Mouse (Mus musculus) cerebellum, adult 2 months (tissue): Measurements from ENCODE around the gene Gabrr2. TPM values are rescaled to one million over a fixed set of nuclear protein-coding genes. Genes with fewer than 3 reads are reported as not detected.

ENCODE experiments used
- DNase-seq, 2 experiments: peaks; one replicate each; pipeline ENCODE4 v3.0.0; 2021
- H3K27ac ChIP-seq: fragments of 200-500 bp; 2 replicates; pipeline ENCODE4 v1.5.1; 2012; ENCODE audit warnings: low read length, control low read depth, inconsistent platforms; ENCODE audit not compliant: insufficient read depth
- H3K27me3 ChIP-seq: fragments of 200-500 bp; 2 replicates; pipeline ENCODE4 v1.6.1; 2012; ENCODE audit warnings: inconsistent platforms, mild to moderate bottlenecking, low read length, moderate library complexity; ENCODE audit not compliant: control insufficient read depth, insufficient read depth
- H3K4me1 ChIP-seq: fragments of 200-500 bp; 2 replicates; pipeline ENCODE4 v1.6.1; 2011; ENCODE audit warnings: low read length; ENCODE audit not compliant: control insufficient read depth, insufficient read depth
- H3K4me3 ChIP-seq: fragments of 200-500 bp; replicated peaks from 2 replicates; pipeline ENCODE3; 2011; ENCODE audit warnings: mild to moderate bottlenecking, low read depth, low read length, control low read depth; ENCODE audit not compliant: insufficient read depth
- CTCF ChIP-seq: fragments of 200-500 bp; IDR thresholded peaks from 2 replicates; pipeline ENCODE4 v1.5.1; 2011; ENCODE audit warnings: low read depth, mild to moderate bottlenecking, control low read depth, low read length, moderate library complexity, borderline replicate concordance; ENCODE audit not compliant: insufficient read depth
- POLR2A ChIP-seq: fragments of 200-500 bp; IDR thresholded peaks from 2 replicates; pipeline ENCODE4 v1.6.1; 2011; ENCODE audit warnings: low read length, control low read depth, borderline replicate concordance; ENCODE audit not compliant: insufficient read depth
- WGBS: fragments of 180-500 bp; shearing (Covaris S2); methylation state at CpG from one replicate; pipeline ENCODE4 v1.1.7; 2018; 5-methylcytosine and 5-hydroxymethylcytosine counted together
- polyA plus RNA-seq: library from polyadenylated mRNA; depleted of rRNA; stranded (reverse); fragments of >200 nt; gene quantifications from 2 replicates; pipeline ENCODE4 v1.2.3, GENCODE M21; 2012

The Gabrr2 gene
- polyA plus RNA-seq, 1 experiment = 2.0 TPM

- peak in 1 of 2 experiments; percentile 10 for DNase-seq
- H3K27ac ChIP-seq = no peak overlapping the region
- WGBS = 56% methylated on average over 11 of the region's 11 CpGs
- TF ChIP-seq CTCF (no peak), POLR2A (no peak)
- H3K27me3 ChIP-seq = no peaks in the 10 kb centered on the region
- no peak overlapping the region for H3K4me3 ChIP-seq
- H3K4me1 ChIP-seq = peaks cover 22% of the 10 kb centered on the region
Measured at GRCm38 (mm10) chr4:33072526-33073161, 9.8 kb downstream of the Gabrr2 start.

- TF ChIP-seq CTCF (no peak), POLR2A (no peak)
- H3K27me3 ChIP-seq = no peaks in the 10 kb centered on the region
- 86% methylated on average over 4 of the region's 4 CpGs for WGBS
- H3K4me3 ChIP-seq = no peak overlapping the region
- DNase-seq = no peak
- no peak overlapping the region for H3K27ac ChIP-seq
- peaks cover 20% of the 10 kb centered on the region for H3K4me1 ChIP-seq
Measured at GRCm38 (mm10) chr4:33074406-33074805, 11.6 kb downstream of the Gabrr2 start.

DNA sequence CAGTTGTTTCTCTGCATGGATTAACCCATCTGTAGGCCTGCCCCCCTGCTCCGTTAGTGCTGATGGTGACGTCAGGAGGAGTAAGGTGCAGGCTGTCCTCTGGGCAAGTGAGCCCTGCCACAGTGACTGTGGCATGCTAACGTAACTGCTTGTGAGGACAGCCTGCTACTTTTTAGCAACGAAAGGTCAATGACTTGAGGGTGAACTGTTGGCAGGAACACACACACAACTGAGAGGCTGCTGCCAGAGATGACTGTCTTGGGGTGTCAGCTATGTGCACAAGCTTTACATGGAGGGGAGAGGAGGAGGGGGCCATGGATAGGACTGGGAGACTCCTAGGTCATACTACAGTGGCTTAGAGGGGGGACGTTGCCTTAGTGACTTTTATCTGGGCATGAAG is 12.1 kb downstream of the Gabrr2 start:
- peak in 1 of 2 experiments; percentile 7 for DNase-seq
- H3K4me3 ChIP-seq = no peak overlapping the region
- H3K4me1 ChIP-seq = peaks cover 17% of the 10 kb centered on the region
- H3K27me3 ChIP-seq = no peaks in the 10 kb centered on the region
- no peak overlapping the region for H3K27ac ChIP-seq
- 80% methylated on average over 5 of the region's 5 CpGs for WGBS
- TF ChIP-seq POLR2A (no peak), CTCF (no peak)

- Histone ChIP-seq H3K27ac (no peak overlapping the region), H3K4me1 (peaks cover 13% of the 10 kb centered on the region), H3K4me3 (no peak overlapping the region), H3K27me3 (no peaks in the 10 kb centered on the region)
- WGBS = 89% methylated on average over 5 of the region's 5 CpGs
- TF ChIP-seq POLR2A (no peak), CTCF (no peak)
- peak in 1 of 2 experiments; percentile 3 for DNase-seq
Measured at GRCm38 (mm10) chr4:33075776-33076524, 13.2 kb downstream of the Gabrr2 start.

DNA sequence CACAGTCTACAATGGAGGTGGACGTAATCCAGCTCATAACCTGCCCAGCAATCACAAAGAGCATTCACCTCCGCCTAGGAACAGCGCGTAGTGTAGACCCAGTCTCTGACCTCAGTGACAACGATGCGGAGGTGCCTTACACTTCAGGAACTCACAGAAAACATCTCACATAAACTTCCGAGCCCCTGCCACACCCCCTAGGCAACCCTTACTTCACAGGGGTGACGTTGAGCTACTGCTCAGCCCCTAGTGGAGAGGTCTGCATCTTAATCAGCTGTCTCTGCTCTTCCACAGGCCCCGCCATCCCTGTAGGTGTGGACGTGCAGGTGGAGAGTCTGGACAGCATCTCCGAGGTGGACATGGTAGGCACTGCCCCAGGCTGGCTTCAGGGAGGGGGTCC is 14.4 kb downstream of the Gabrr2 start:
- H3K4me3 ChIP-seq = no peak overlapping the region
- TF ChIP-seq POLR2A (no peak), CTCF (no peak)
- H3K27me3 ChIP-seq = no peaks in the 10 kb centered on the region
- WGBS = 88% methylated on average over 11 of the region's 11 CpGs
- no peak overlapping the region for H3K27ac ChIP-seq
- peaks cover 13% of the 10 kb centered on the region for H3K4me1 ChIP-seq
- no peak for DNase-seq

GRCm38 (mm10) chr4:33077724-33078123 is 14.9 kb downstream of the Gabrr2 start:
- peaks cover 13% of the 10 kb centered on the region for H3K4me1 ChIP-seq
- TF ChIP-seq POLR2A = no peak
- TF ChIP-seq CTCF = no peak
- H3K27me3 ChIP-seq = no peaks in the 10 kb centered on the region
- no peak for DNase-seq
- H3K4me3 ChIP-seq = no peak overlapping the region
- H3K27ac ChIP-seq = no peak overlapping the region
- 81% methylated on average over 8 of the region's 8 CpGs for WGBS

GRCm38 (mm10) chr4:33078492-33078891 is 15.7 kb downstream of the Gabrr2 start:
- TF ChIP-seq POLR2A (no peak), CTCF (no peak)
- Histone ChIP-seq H3K27me3 (no peaks in the 10 kb centered on the region), H3K27ac (no peak overlapping the region), H3K4me3 (no peak overlapping the region), H3K4me1 (peaks cover 13% of the 10 kb centered on the region)
- DNase-seq = no peak
- 57% methylated on average over 3 of the region's 3 CpGs for WGBS
